Mouse (Mus musculus) G1E (cell line): ENCODE data around the gene Atoh8. TPM values are rescaled to one million over a fixed set of nuclear protein-coding genes. Genes with fewer than 3 reads are reported as not detected.

Source experiments
- ATAC-seq: 2 replicates; pipeline ENCODE4 v1.8.0; 2016; ENCODE audit warnings: mild to moderate bottlenecking; ENCODE audit not compliant: insufficient number of reproducible peaks, poor library complexity, low FRiP score, severe bottlenecking; ENCODE audit errors: extremely low read depth
- DNase-seq: peaks from one replicate; pipeline ENCODE4 v3.0.0; 2012; ENCODE audit warnings: low spot score
- H3K27me3 ChIP-seq: 2 replicates; pipeline ENCODE4 v1.6.1; 2012; ENCODE audit warnings: mild to moderate bottlenecking, low read length, inconsistent platforms; ENCODE audit not compliant: insufficient read depth
- H3K36me3 ChIP-seq: replicated peaks from 2 replicates; pipeline ENCODE3; 2012; ENCODE audit warnings: mild to moderate bottlenecking, inconsistent platforms
- H3K4me1 ChIP-seq: 2 replicates; pipeline ENCODE4 v1.6.1; 2012; ENCODE audit warnings: low read depth, low read length, inconsistent platforms, mixed read lengths; ENCODE audit not compliant: insufficient read depth
- H3K4me3 ChIP-seq: 2 replicates; pipeline ENCODE4 v1.5.1; 2012; ENCODE audit warnings: low read depth, mild to moderate bottlenecking, inconsistent platforms, low read length, moderate library complexity, mixed read lengths
- H3K9me3 ChIP-seq: replicated peaks from 2 replicates; pipeline ENCODE4 v1.6.1; 2012; ENCODE audit warnings: inconsistent platforms
- CTCF ChIP-seq: IDR thresholded peaks from 2 replicates; pipeline ENCODE4 v1.5.1; 2012; ENCODE audit warnings: low read depth, low read length, inconsistent platforms, mixed read lengths
- GATA1 ChIP-seq: IDR thresholded peaks from 2 replicates; pipeline ENCODE4 v1.6.1; 2012; ENCODE audit warnings: borderline replicate concordance, low read length, inconsistent platforms, mixed read lengths
- GATA2 ChIP-seq: IDR thresholded peaks from 2 replicates; pipeline ENCODE4 v1.6.1; 2012; ENCODE audit warnings: low read depth, low read length, inconsistent platforms, borderline replicate concordance
- POLR2AphosphoS5 ChIP-seq: IDR thresholded peaks from 2 replicates; pipeline ENCODE4 v1.6.1; 2012; ENCODE audit warnings: low read depth, low read length, inconsistent platforms; ENCODE audit not compliant: insufficient replicate concordance
- TAL1 ChIP-seq: conservative IDR thresholded peaks from 2 replicates; pipeline ENCODE4 v1.6.1; 2012; ENCODE audit warnings: low read depth, low read length, inconsistent platforms, mixed read lengths
- polyA plus RNA-seq: library from polyadenylated mRNA; stranded (reverse); fragments of >175 nt; gene quantifications from 2 replicates; pipeline ENCODE4 v1.2.3, GENCODE M21; 2012
- total RNA-seq, 2 experiments: library from RNA; stranded (forward) in 1 of 2; stranded (reverse) in 1 of 2; fragments of 200-1000 nt in 1 of 2; fragments of >200 nt in 1 of 2; fragmentation: Nextera tagmentation in 1 of 2; gene quantifications; 2 replicates each; pipeline ENCODE4 v1.2.3; 2014 to 2017

Atoh8 gene
- total and polyA plus RNA-seq, 3 experiments = 0.03 TPM; not detected in 2

- Histone ChIP-seq H3K4me1 (no peaks in the 10 kb centered on the region), H3K36me3 (no peaks in the 10 kb centered on the region), H3K4me3 (no peak overlapping the region), H3K27me3 (peaks cover 41% of the 10 kb centered on the region), H3K9me3 (no peaks in the 10 kb centered on the region)
- DNase-seq = no peak
- TF ChIP-seq POLR2AphosphoS5 = no peak
- no peak for TF ChIP-seq GATA1
- no peak for TF ChIP-seq TAL1
- TF ChIP-seq GATA2 = no peak
- no peak for TF ChIP-seq CTCF
- ATAC-seq = no peak
Measured at GRCm38 (mm10) chr6:72179006-72179405, 56.4 kb downstream of the Atoh8 start.

DNA sequence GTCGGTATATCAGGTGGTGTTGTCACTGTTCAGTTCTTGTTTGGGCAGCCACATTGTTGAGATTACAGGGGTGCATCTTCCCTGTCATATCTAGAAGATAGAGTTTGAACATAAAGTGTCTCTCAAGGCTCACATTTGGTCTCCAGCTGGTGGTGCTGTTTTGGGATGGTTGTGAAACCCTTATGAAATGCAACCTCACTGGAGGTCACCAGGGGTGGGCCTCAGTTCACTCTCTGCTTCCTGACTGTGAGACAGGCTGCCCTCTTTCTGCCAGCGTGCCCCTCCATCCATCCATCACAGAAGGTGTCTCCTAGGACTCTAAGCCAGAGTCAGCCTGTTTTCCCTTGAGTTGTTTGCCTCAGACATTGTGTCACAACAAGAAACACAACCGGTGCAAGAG, 58.0 kb downstream of the Atoh8 start:
- Histone ChIP-seq H3K27me3 (peaks cover 51% of the 10 kb centered on the region), H3K4me1 (no peaks in the 10 kb centered on the region), H3K4me3 (no peak overlapping the region), H3K9me3 (no peaks in the 10 kb centered on the region), H3K36me3 (no peaks in the 10 kb centered on the region)
- no peak for TF ChIP-seq GATA1
- TF ChIP-seq POLR2AphosphoS5 = no peak
- TF ChIP-seq GATA2 = no peak
- TF ChIP-seq TAL1 = no peak
- TF ChIP-seq CTCF = no peak
- no peak for DNase-seq
- ATAC-seq = no peak

GRCm38 (mm10) chr6:72176004-72176403, 59.4 kb downstream of the Atoh8 start:
- TF ChIP-seq CTCF (no peak), TAL1 (no peak), GATA1 (no peak), GATA2 (no peak), POLR2AphosphoS5 (no peak)
- DNase-seq (no peak), ATAC-seq (no peak)
- H3K4me3 ChIP-seq = no peak overlapping the region
- peaks cover 56% of the 10 kb centered on the region for H3K27me3 ChIP-seq
- H3K9me3 ChIP-seq = no peaks in the 10 kb centered on the region
- no peaks in the 10 kb centered on the region for H3K4me1 ChIP-seq
- H3K36me3 ChIP-seq = no peaks in the 10 kb centered on the region

DNA sequence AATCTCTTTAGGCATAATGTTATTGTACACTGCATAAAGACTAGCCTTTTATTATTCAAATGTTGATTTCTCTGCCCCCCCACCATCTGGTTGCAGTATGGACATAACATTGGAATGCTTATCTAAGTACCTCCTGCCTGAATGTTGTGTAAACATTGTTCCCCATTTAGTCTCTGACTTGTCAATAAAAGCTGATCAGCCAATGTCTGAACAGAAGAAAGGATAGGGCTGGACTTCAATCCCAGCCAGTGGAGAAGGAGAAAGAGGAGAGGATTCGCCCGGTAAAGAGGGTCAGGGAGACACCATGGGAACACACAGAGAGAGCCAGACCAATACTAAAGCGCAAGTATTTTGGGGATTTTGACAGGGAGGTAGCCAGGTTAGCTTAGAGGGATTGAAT, 60.0 kb downstream of the Atoh8 start:
- ATAC-seq = no peak
- Histone ChIP-seq H3K4me3 (no peak overlapping the region), H3K4me1 (no peaks in the 10 kb centered on the region), H3K36me3 (no peaks in the 10 kb centered on the region), H3K27me3 (peaks cover 59% of the 10 kb centered on the region), H3K9me3 (no peaks in the 10 kb centered on the region)
- TF ChIP-seq GATA2 (no peak), TAL1 (no peak), CTCF (no peak), POLR2AphosphoS5 (no peak), GATA1 (no peak)
- DNase-seq = no peak

GRCm38 (mm10) chr6:72173350-72173749, 62.0 kb downstream of the Atoh8 start:
- H3K4me1 ChIP-seq = no peaks in the 10 kb centered on the region
- DNase-seq (no peak), ATAC-seq (no peak)
- peaks cover 44% of the 10 kb centered on the region for H3K27me3 ChIP-seq
- no peak for TF ChIP-seq GATA1
- no peak for TF ChIP-seq GATA2
- TF ChIP-seq POLR2AphosphoS5 = no peak
- no peak for TF ChIP-seq CTCF
- TF ChIP-seq TAL1 = no peak
- no peaks in the 10 kb centered on the region for H3K36me3 ChIP-seq
- no peaks in the 10 kb centered on the region for H3K9me3 ChIP-seq
- H3K4me3 ChIP-seq = no peak overlapping the region

- H3K4me3 ChIP-seq = no peak overlapping the region
- ATAC-seq = no peak
- DNase-seq = no peak
Measured at GRCm38 (mm10) chr6:72171391-72171790, 64.0 kb downstream of the Atoh8 start.

More at GRCm38 (mm10) chr6:72171391-72171790, 64.0 kb downstream of the Atoh8 start:
- Histone ChIP-seq H3K27me3 (peaks cover 39% of the 10 kb centered on the region), H3K36me3 (no peaks in the 10 kb centered on the region), H3K4me1 (no peaks in the 10 kb centered on the region), H3K9me3 (no peaks in the 10 kb centered on the region)
- no peak for TF ChIP-seq GATA2
- no peak for TF ChIP-seq TAL1
- no peak for TF ChIP-seq POLR2AphosphoS5
- TF ChIP-seq GATA1 = no peak
- TF ChIP-seq CTCF = no peak
